Mouse (Mus musculus) thymus, adult 2 months (tissue): ENCODE data around the gene Usp36.

Experiments used
- CTCF ChIP-seq: fragments of 200-500 bp; IDR thresholded peaks from 2 replicates; pipeline ENCODE4 v1.5.1; 2012; ENCODE audit warnings: mild to moderate bottlenecking, control low read depth, low read length, moderate library complexity, borderline replicate concordance; ENCODE audit not compliant: control insufficient read depth, poor library complexity, insufficient read depth; ENCODE audit errors: extremely low read depth
- POLR2A ChIP-seq: fragments of 200-500 bp; IDR thresholded peaks from 2 replicates; pipeline ENCODE4 v1.6.1; 2012; ENCODE audit warnings: mild to moderate bottlenecking, low read length, control low read depth, moderate library complexity; ENCODE audit not compliant: control insufficient read depth, poor library complexity, insufficient read depth; ENCODE audit errors: extremely low read depth

DNA sequence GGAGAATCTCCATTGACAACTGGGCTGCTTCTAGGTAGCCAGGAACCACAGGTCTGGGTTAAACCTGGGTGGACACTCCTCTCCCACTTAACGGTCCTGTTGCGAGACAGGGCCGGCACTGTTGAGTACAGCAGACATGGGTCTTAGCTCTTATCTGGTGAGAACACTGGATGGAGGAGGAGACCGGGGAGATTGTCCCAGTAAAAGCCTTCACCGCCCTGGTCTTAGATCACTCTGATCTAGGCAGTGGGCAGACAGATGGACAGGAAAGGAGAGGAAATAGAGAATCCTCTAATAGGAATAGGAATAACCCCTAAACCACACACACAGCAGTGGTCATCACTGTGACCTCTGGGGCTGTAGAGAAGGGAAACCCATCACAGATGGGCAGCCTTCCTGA is 33.9 kb upstream of the Usp36 start:
- TF ChIP-seq CTCF (no peak), POLR2A (no peak)
